Mouse (Mus musculus): Measurements from ENCODE around the gene Yeats2. TPM values are rescaled to one million over a fixed set of nuclear protein-coding genes. Genes with fewer than 3 reads are reported as not detected.
A peak's percentile ranks its signal among the peaks of the same experiment; 100 is the strongest.

The Yeats2 gene
- polyA plus RNA-seq, 1 experiment from 2014 or later = 19.6 TPM

DNA sequence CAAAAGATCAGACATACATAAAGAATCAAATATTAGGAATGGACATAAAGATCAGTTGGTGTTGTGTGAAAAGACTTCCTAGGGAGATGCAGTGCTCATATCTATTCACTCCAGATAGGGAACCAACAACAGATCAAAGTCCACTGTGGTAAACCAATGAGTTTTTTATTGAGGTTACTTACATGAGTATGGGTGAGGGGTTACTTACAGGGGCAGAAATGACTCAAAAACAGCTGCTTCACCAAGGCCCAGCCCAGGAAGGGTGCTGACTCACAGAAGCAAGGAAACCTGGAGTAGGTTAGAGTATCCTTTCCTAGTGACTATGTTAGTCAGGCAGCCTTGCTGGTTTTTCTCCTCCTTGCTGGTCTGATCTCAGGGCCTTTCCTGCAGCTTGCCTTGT, 51.2 kb downstream of the Yeats2 start:
- no peak overlapping the region for H3K4me2 ChIP-seq
- no peaks in the 10 kb centered on the region for H3K9me3 ChIP-seq
- peaks cover 90% of the 10 kb centered on the region for H3K36me3 ChIP-seq
- ATAC-seq (ENCODE audit: extremely low read depth, insufficient number of reproducible peaks, low FRiP score, low TSS enrichment) = no peak
- no peak overlapping the region for H3K4me3 ChIP-seq
- H3K9ac ChIP-seq = no peak overlapping the region
- H3K27ac ChIP-seq (replicated peaks) = no peak overlapping the region
- no peaks in the 10 kb centered on the region for H3K27me3 ChIP-seq (replicated peaks)
- H3K4me1 ChIP-seq = no peaks in the 10 kb centered on the region

DNA sequence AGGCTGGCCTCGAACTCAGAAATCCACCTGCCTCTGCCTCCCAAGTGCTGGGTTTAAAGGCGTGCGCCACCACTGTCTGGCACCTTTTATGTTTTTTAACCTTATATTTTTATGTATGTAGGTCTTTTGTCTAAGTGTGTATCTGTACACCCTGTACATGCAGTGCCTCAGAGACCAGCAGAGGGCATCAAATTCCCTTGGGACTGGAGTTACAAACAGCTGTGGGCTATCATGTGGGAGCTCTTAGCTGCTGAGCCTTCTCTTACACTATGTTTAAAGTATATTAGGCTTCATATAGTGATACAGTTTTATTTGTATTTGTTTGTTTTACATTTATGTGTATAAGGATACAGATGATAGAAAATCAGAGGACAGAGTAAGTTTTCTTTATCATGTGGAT, 54.7 kb downstream of the Yeats2 start:
- H3K36me3 ChIP-seq = peaks cover 96% of the 10 kb centered on the region
- WGBS = 91% methylated on average over 3 of the region's 3 CpGs
- H3K4me3 ChIP-seq = no peak overlapping the region
- H3K27me3 ChIP-seq (replicated peaks) = no peaks in the 10 kb centered on the region
- no peak for ATAC-seq (ENCODE audit: extremely low read depth, insufficient number of reproducible peaks, low FRiP score, low TSS enrichment)
- H3K9ac ChIP-seq = no peak overlapping the region
- no peaks in the 10 kb centered on the region for H3K4me1 ChIP-seq
- H3K4me2 ChIP-seq = no peak overlapping the region
- H3K27ac ChIP-seq (replicated peaks) = no peak overlapping the region
- no peaks in the 10 kb centered on the region for H3K9me3 ChIP-seq

- Histone ChIP-seq H3K9ac (no peak overlapping the region), H3K27ac (replicated peaks) (no peak overlapping the region), H3K9me3 (no peaks in the 10 kb centered on the region; the same call in 1 of the 2 replicates), H3K4me2 (no peak overlapping the region), H3K36me3 (peaks cover 96% of the 10 kb centered on the region), H3K27me3 (replicated peaks) (no peaks in the 10 kb centered on the region), H3K4me1 (no peaks in the 10 kb centered on the region), H3K4me3 (no peak overlapping the region)
- 89% methylated on average over 5 of the region's 5 CpGs for WGBS
- no peak for ATAC-seq (ENCODE audit: extremely low read depth, insufficient number of reproducible peaks, low FRiP score, low TSS enrichment)
Observed at GRCm38 (mm10) chr16:20196962-20197361, 56.1 kb downstream of the Yeats2 start.

DNA sequence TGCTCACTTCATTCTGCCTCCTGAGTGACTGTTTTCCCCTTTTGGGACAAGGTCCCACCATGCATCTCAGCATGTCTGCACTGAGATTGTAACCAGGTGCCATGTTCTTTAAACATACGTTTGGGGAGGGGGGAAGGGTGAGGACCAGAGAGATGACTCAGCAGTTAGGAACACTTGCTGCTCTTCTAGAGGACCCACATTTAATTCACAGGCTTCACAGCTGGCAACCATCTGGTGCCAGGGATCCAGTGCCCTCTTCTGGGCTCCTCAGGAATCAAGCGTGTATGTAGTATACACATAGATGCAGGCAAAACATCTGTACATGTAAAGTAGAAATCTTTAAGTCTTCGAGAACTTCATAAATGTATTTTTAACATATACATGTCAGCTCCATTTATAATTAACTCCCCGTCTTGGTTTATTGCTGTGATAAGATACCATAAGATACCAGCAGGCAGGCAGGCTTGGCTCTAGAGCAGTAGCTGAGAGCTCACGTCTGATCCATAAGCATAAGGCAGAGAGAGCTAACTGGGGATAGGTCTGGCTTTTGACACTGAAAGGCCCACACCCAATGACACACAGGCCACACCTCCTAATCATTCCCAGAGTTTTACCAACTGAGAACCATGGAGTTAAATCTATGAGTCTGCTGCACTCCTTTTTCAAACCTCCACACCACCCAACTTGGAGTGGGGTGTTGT, 58.8 kb downstream of the Yeats2 start:
- Histone ChIP-seq H3K4me3 (no peak overlapping the region), H3K27me3 (replicated peaks) (no peaks in the 10 kb centered on the region), H3K9ac (no peak overlapping the region), H3K36me3 (peaks cover 95% of the 10 kb centered on the region), H3K9me3 (no peaks in the 10 kb centered on the region; the same call in 1 of the 2 replicates), H3K27ac (replicated peaks) (no peak overlapping the region), H3K4me1 (no peaks in the 10 kb centered on the region), H3K4me2 (no peak overlapping the region)
- 75% methylated on average over 5 of the region's 5 CpGs for WGBS
- no peak for ATAC-seq (ENCODE audit: extremely low read depth, insufficient number of reproducible peaks, low FRiP score, low TSS enrichment)

DNA sequence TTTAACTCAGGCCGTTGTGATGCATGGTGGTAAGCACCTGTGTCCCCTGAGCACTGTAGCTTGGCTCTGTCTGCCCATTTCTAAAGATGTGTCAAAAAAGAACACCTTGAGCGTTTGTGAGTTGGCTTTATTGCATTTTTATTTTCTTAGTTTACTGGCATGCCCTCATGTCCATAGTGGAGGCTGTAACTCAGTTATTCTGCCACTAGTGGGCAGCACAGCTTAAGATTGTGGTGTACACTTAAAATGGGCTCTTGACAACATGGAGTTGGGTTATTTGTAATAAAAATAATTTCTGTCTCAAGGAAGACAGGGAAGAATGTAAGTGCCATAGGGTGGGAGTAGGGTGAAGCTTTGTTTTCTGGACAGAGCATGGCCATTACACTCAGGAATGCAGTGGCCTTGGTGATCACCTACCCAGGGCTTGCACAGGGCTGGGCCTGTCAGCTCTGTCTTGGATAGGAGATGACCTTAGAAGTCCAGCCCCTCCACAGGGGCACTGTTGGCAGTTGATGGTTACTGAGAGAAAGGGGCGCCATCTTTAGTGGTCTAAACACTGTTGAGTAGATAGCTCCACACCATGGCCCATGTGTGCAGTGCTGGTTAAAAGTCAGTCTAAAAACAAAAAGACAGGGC, 72.8 kb downstream of the Yeats2 start:
- Histone ChIP-seq H3K9ac (no peak overlapping the region), H3K4me1 (no peaks in the 10 kb centered on the region), H3K4me2 (no peak overlapping the region), H3K27me3 (replicated peaks) (no peaks in the 10 kb centered on the region), H3K4me3 (no peak overlapping the region), H3K36me3 (peaks cover 96% of the 10 kb centered on the region), H3K9me3 (no peaks in the 10 kb centered on the region), H3K27ac (replicated peaks) (no peak overlapping the region)
- ATAC-seq (ENCODE audit: extremely low read depth, insufficient number of reproducible peaks, low FRiP score, low TSS enrichment) = no peak; the same call in 1 of the 2 replicates
- 90% methylated on average over 3 of the region's 3 CpGs for WGBS

DNA sequence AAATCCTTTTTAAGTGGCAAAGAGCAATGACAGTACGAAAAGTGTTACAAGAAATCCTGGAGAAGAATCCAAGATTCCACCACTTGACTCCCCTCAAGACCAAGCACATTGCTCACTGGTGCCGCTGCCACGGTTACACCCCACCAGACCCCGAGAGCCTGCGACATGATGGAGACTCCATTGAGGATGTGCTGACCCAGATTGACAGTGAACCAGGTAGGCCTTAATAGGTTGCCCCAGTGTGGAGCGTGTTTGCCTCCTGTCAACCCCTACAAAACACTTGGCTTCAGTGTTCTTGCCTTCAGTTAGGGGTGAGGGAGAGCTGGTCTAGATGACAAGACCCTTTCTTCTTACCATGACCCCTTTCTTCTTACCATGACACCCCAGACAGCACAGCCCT, 81.9 kb downstream of the Yeats2 start:
- Histone ChIP-seq H3K36me3 (peaks cover 92% of the 10 kb centered on the region), H3K4me1 (peaks cover 11% of the 10 kb centered on the region), H3K4me3 (no peak overlapping the region), H3K9me3 (no peaks in the 10 kb centered on the region), H3K27ac (replicated peaks) (no peak overlapping the region), H3K27me3 (replicated peaks) (no peaks in the 10 kb centered on the region), H3K4me2 (no peak overlapping the region), H3K9ac (no peak overlapping the region)
- 89% methylated on average over 6 of the region's 6 CpGs for WGBS
- ATAC-seq (ENCODE audit: extremely low read depth, insufficient number of reproducible peaks, low FRiP score, low TSS enrichment) = no peak

- Histone ChIP-seq H3K27me3 (replicated peaks) (no peaks in the 10 kb centered on the region), H3K9ac (no peak overlapping the region), H3K4me1 (peaks cover 16% of the 10 kb centered on the region), H3K9me3 (no peaks in the 10 kb centered on the region), H3K27ac (replicated peaks) (no peak overlapping the region), H3K4me2 (no peak overlapping the region), H3K4me3 (no peak overlapping the region), H3K36me3 (peaks cover 92% of the 10 kb centered on the region)
- no peak for ATAC-seq (ENCODE audit: extremely low read depth, insufficient number of reproducible peaks, low FRiP score, low TSS enrichment)
- WGBS = 94% methylated on average over 4 of the region's 4 CpGs
Observed at GRCm38 (mm10) chr16:20226676-20227075, 85.8 kb downstream of the Yeats2 start.

- H3K4me3 ChIP-seq = no peak overlapping the region
- H3K27me3 ChIP-seq (replicated peaks) = no peaks in the 10 kb centered on the region
- 28% methylated on average over 6 of the region's 6 CpGs for WGBS
- no peak overlapping the region for H3K4me2 ChIP-seq
- peak overlapping the region; percentile 47 for H3K27ac ChIP-seq (replicated peaks)
- H3K9ac ChIP-seq = 0 out of 2 replicates have a peak overlapping the region, but pooled peaks have one; percentile 24
- peak; percentile 46 for ATAC-seq (ENCODE audit: extremely low read depth, insufficient number of reproducible peaks, low FRiP score, low TSS enrichment)
- peaks cover 16% of the 10 kb centered on the region for H3K4me1 ChIP-seq
- H3K36me3 ChIP-seq = peaks cover 91% of the 10 kb centered on the region
- no peaks in the 10 kb centered on the region for H3K9me3 ChIP-seq
Observed at GRCm38 (mm10) chr16:20227504-20227903, 86.6 kb downstream of the Yeats2 start.

DNA sequence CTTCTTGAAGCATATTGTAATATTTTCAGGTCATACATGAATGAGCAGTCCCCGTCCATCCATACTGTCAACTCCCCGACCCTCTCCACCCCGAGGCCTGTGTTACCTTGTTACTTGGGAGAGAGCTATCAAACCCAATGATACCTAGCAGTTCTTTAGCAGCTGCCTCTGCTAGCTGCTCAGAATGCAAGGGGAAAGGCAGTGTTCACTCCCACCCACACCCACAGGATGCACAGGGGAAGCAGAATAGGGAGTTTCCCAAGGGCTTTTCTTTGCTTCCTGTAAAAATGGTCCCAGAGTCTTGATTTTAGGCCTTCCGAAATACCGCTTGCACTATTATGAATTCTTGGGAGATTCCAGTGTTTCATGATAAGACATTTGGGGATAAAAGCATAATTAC, 87.3 kb downstream of the Yeats2 start:
- 86% methylated on average over 5 of the region's 5 CpGs for WGBS
- H3K36me3 ChIP-seq = peaks cover 90% of the 10 kb centered on the region

DNA sequence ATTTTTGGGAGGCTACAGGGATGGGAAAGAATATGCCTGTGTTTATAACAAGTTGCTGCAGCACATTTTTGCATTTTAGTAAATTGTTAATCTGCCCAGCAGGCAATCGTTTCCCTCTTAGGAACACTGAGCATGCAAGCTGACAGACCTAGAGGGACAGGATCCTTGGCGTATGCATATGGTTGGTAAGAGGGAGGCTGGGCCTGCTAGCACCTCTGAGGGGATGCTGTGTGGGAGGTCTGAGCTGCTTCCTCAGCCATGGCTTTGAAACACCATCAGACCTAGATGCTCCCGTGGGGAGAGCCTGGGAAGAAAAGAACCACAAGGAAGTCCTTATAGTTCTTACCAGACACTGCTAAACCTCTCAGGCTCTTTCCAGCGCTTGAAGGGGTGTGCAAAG, 93.5 kb downstream of the Yeats2 start:
- Histone ChIP-seq H3K9ac (no peak overlapping the region), H3K4me2 (no peak overlapping the region), H3K27ac (replicated peaks) (no peak overlapping the region), H3K4me1 (no peaks in the 10 kb centered on the region), H3K27me3 (replicated peaks) (peaks cover 5% of the 10 kb centered on the region; the same call in 1 of the 2 replicates), H3K36me3 (peaks cover 61% of the 10 kb centered on the region), H3K9me3 (no peaks in the 10 kb centered on the region), H3K4me3 (no peak overlapping the region)
- WGBS = 55% methylated on average over 4 of the region's 4 CpGs
- no peak for ATAC-seq (ENCODE audit: extremely low read depth, insufficient number of reproducible peaks, low FRiP score, low TSS enrichment)

More for the DNA sequence above, 87.3 kb downstream of the Yeats2 start:
- peaks cover 16% of the 10 kb centered on the region for H3K4me1 ChIP-seq
- no peak overlapping the region for H3K9ac ChIP-seq
- H3K4me2 ChIP-seq = no peak overlapping the region
- no peaks in the 10 kb centered on the region for H3K9me3 ChIP-seq
- no peaks in the 10 kb centered on the region for H3K27me3 ChIP-seq (replicated peaks)
- no peak overlapping the region for H3K4me3 ChIP-seq
- no peak overlapping the region for H3K27ac ChIP-seq (replicated peaks)
- ATAC-seq (ENCODE audit: extremely low read depth, insufficient number of reproducible peaks, low FRiP score, low TSS enrichment) = no peak

DNA sequence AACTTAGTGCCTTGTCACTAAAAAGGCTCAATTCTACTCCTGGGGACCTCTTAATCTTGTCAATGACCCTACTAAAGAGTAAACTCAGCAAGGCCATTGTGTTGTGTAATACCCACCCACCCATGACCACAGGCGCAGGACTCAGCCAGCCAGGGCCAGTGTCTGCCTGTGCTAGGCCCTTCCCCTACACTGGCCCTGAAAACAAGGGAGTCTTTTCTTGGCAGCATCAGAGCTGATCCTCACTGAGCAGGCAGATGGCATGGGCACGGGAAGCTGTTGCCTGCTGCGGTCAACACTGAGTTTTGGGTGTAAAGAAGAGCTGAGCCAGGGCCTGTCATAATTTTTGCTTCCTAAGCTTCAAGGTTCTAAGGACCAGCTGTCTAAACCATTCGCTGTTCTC, 96.6 kb downstream of the Yeats2 start:
- H3K9ac ChIP-seq = no peak overlapping the region
- H3K4me2 ChIP-seq = no peak overlapping the region
- peaks cover 9% of the 10 kb centered on the region for H3K4me1 ChIP-seq
- peaks cover 31% of the 10 kb centered on the region for H3K36me3 ChIP-seq
- no peak overlapping the region for H3K4me3 ChIP-seq
- no peak overlapping the region for H3K27ac ChIP-seq (replicated peaks)
- 72% methylated on average over 4 of the region's 4 CpGs for WGBS
- peaks cover 26% of the 10 kb centered on the region; the same call in 1 of the 2 replicates for H3K27me3 ChIP-seq (replicated peaks)
- no peaks in the 10 kb centered on the region for H3K9me3 ChIP-seq
- ATAC-seq (ENCODE audit: extremely low read depth, insufficient number of reproducible peaks, low FRiP score, low TSS enrichment) = no peak

- no peak overlapping the region for H3K4me3 ChIP-seq
- H3K4me2 ChIP-seq = no peak overlapping the region
- H3K9me3 ChIP-seq = no peaks in the 10 kb centered on the region
- H3K27me3 ChIP-seq (replicated peaks) = peaks cover 26% of the 10 kb centered on the region; the same call in 1 of the 2 replicates
- peaks cover 21% of the 10 kb centered on the region for H3K36me3 ChIP-seq
- no peak overlapping the region for H3K27ac ChIP-seq (replicated peaks)
- H3K9ac ChIP-seq = no peak overlapping the region
- WGBS = 83% methylated on average over 4 of the region's 4 CpGs
- H3K4me1 ChIP-seq = peaks cover 9% of the 10 kb centered on the region
- ATAC-seq (ENCODE audit: extremely low read depth, insufficient number of reproducible peaks, low FRiP score, low TSS enrichment) = no peak
Observed at GRCm38 (mm10) chr16:20238646-20239045, 97.8 kb downstream of the Yeats2 start.
